Mouse (Mus musculus): ENCODE results near the gene Syt15. TPM values are rescaled to one million over a fixed set of nuclear protein-coding genes. Genes with fewer than 3 reads are reported as not detected.

Gene Syt15
- total and polyA plus RNA-seq, 3 experiments: 0.06 TPM; not detected in 2

- no peak for TF ChIP-seq USF1 (IDR thresholded peaks at IDR 0.05; ENCODE audit: low read depth, low read length)
- Histone ChIP-seq H3K27ac (ENCODE audit: control insufficient read depth, low read depth, low read length) (no peak overlapping the region), H3K4me3 (ENCODE audit: control insufficient read depth in 1 of 2, insufficient read depth in 1 of 2, low read depth in 2 of 2, low read length in 2 of 2) (no peak overlapping the region), H3K27me3 (ENCODE audit: control insufficient read depth in 1 of 2, insufficient read depth in 2 of 2, low read length in 2 of 2) (no peaks in the 10 kb centered on the region), H3K9ac (ENCODE audit: control insufficient read depth, low read depth, low read length, poor library complexity, severe bottlenecking) (no peak overlapping the region), H3K4me1 (ENCODE audit: control insufficient read depth in 1 of 2, insufficient read depth in 2 of 2, low read length in 2 of 2) (no peaks in the 10 kb centered on the region), H3K9me3 (replicated peaks; ENCODE audit: insufficient read depth, low read length) (no peaks in the 10 kb centered on the region), H3K79me2 (ENCODE audit: control insufficient read depth, insufficient read depth, low read length, poor library complexity) (no peaks in the 10 kb centered on the region), H3K36me3 (ENCODE audit: control insufficient read depth in 1 of 2, insufficient read depth in 2 of 2, low read length in 2 of 2) (no peaks in the 10 kb centered on the region)
- no peak for DNase-seq (ENCODE audit: low read depth, low spot score)
Observed at GRCm38 (mm10) chr14:34220426-34220825, 1.0 kb downstream of the Syt15 start.

DNA sequence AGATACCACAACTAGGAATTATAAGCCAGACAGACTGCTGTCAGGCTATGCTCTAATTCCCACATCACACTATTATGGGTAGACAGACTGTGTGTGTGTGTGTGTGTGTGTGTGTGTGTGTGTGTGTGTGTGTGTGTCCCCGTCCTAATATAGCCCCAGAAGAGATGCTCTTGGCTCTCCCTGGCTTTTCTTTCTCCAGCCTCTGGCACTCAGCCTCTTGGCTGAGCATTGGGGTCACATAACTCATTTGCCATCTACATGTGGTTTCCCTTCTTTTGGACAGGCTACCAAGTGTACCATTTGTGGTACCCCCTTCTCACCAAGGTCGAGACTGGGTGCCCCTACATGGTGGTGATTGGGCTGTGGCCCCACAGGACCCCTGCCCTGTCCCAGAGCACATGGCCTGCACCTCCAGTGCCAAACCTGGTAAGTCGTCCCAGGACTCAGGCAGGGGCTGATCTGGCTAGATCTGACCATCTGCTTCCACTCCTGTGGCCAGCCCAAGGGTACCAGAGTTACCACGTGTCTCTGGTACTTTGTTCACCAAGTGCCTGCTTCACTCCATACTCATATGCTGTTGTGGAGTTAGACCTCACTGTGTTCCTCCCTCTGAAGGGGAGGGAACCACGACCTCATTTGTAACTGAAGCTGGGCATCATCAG, 2.2 kb downstream of the Syt15 start:
- no peak for DNase-seq (ENCODE audit: low read depth, low spot score)
- no peak for TF ChIP-seq GATA1 (IDR thresholded peaks at IDR 0.05; ENCODE audit: low read depth, low read length)
- TF ChIP-seq E2F4 (IDR thresholded peaks at IDR 0.05; ENCODE audit: borderline replicate concordance, low read depth, low read length): no peak
- TF ChIP-seq POLR2AphosphoS2 (IDR thresholded peaks at IDR 0.05; ENCODE audit: low read length): no peak
- no peak for TF ChIP-seq ELF1 (IDR thresholded peaks at IDR 0.05; ENCODE audit: low read depth, low read length)
- no peak for TF ChIP-seq GABPA (IDR thresholded peaks at IDR 0.05; ENCODE audit: low read depth, low read length)
- TF ChIP-seq ZC3H11A (IDR thresholded peaks at IDR 0.05; ENCODE audit: low read depth, low read length): no peak
- TF ChIP-seq POLR2A (IDR thresholded peaks at IDR 0.05; ENCODE audit: control insufficient read depth in 1 of 2, insufficient read depth in 1 of 2, low read depth in 1 of 2, low read length in 2 of 2, poor library complexity in 1 of 2): no peak
- no peak for TF ChIP-seq UBTF (IDR thresholded peaks at IDR 0.05; ENCODE audit: borderline replicate concordance, insufficient read depth, low read depth, low read length)
- no peak for TF ChIP-seq HCFC1 (IDR thresholded peaks at IDR 0.05; ENCODE audit: low read depth, low read length)
- TF ChIP-seq BHLHE40 (IDR thresholded peaks at IDR 0.05; ENCODE audit: borderline replicate concordance, low read depth, low read length): no peak
- no peak for TF ChIP-seq KAT2A (conservative IDR thresholded peaks at IDR 0.05; ENCODE audit: low read depth, low read length)
- TF ChIP-seq TCF12 (IDR thresholded peaks at IDR 0.05; ENCODE audit: low read depth, low read length): no peak
- TF ChIP-seq ZMIZ1 (IDR thresholded peaks at IDR 0.05; ENCODE audit: low read depth, low read length): no peak
- TF ChIP-seq MXI1 (IDR thresholded peaks at IDR 0.05; ENCODE audit: low read depth, low read length): no peak
- TF ChIP-seq CHD2 (IDR thresholded peaks at IDR 0.05; ENCODE audit: low read length): no peak
- no peak for TF ChIP-seq ZNF384 (IDR thresholded peaks at IDR 0.05; ENCODE audit: low read depth, low read length)
- TF ChIP-seq SIN3A (IDR thresholded peaks at IDR 0.05; ENCODE audit: low read length): no peak
- TF ChIP-seq MYB (IDR thresholded peaks at IDR 0.05; ENCODE audit: low read depth, low read length): no peak
- Histone ChIP-seq H3K4me3 (ENCODE audit: control insufficient read depth in 1 of 2, insufficient read depth in 1 of 2, low read depth in 2 of 2, low read length in 2 of 2) (no peak overlapping the region), H3K4me1 (ENCODE audit: control insufficient read depth in 1 of 2, insufficient read depth in 2 of 2, low read length in 2 of 2) (no peaks in the 10 kb centered on the region), H3K9ac (ENCODE audit: control insufficient read depth, low read depth, low read length, poor library complexity, severe bottlenecking) (no peak overlapping the region), H3K27me3 (ENCODE audit: control insufficient read depth in 1 of 2, insufficient read depth in 2 of 2, low read length in 2 of 2) (no peaks in the 10 kb centered on the region), H3K9me3 (replicated peaks; ENCODE audit: insufficient read depth, low read length) (no peaks in the 10 kb centered on the region), H3K79me2 (ENCODE audit: control insufficient read depth, insufficient read depth, low read length, poor library complexity) (no peaks in the 10 kb centered on the region), H3K36me3 (ENCODE audit: control insufficient read depth in 1 of 2, insufficient read depth in 2 of 2, low read length in 2 of 2) (no peaks in the 10 kb centered on the region), H3K27ac (ENCODE audit: control insufficient read depth, low read depth, low read length) (no peak overlapping the region)

Data from MEL (cell line).